Mouse (Mus musculus) adrenal gland, adult 8-10 months (tissue): ENCODE data around the gene Abcb4. TPM values are rescaled to one million over a fixed set of nuclear protein-coding genes. Genes with fewer than 3 reads are reported as not detected.
"Not testable (repeated sequence)": the region's sequence is repeated elsewhere in the genome, so short reads cannot be mapped to it uniquely, and the experiment has no call there.

ENCODE experiments used
- DNase-seq: peaks from one replicate; pipeline ENCODE4 v3.0.0; 2022
- total RNA-seq, 4 experiments: library from RNA; stranded (reverse); gene quantifications; 2 replicates each; pipeline ENCODE4 v1.2.4; 2022

The Abcb4 gene
- total RNA-seq, 4 experiments from 2014 or later: 4.4 to 13.1 (median 7.8) TPM

- not testable (repeated sequence) for DNase-seq
Observed at GRCm38 (mm10) chr5:9000006-9000405, 106.5 kb downstream of the Abcb4 start.

GRCm38 (mm10) chr5:9006585-9006984 lies 113.1 kb downstream of the Abcb4 start:
- DNase-seq: not testable (repeated sequence)

Other genes starting within 250 kb of the Abcb4 start
- 100 to 1,000 TPM in 1 of 4 experiments, 10 to 100 TPM in 3; 41.8 to 110 (median 72.3) TPM for gene Abcb1a, start 233.6 kb upstream of the Abcb4 start, total RNA-seq
- gene Abcb1b, start 95.6 kb upstream of the Abcb4 start, total RNA-seq: 1,000 to 10,000 TPM; 1,058 to 3,817 (median 2,151) TPM
- gene Crot, start 103.6 kb downstream of the Abcb4 start, total RNA-seq: 10 to 100 TPM; 32.4 to 45.8 (median 38.9) TPM
- gene Tmem243, start 207.0 kb downstream of the Abcb4 start, total RNA-seq: 10 to 100 TPM; 25.5 to 38.9 (median 31.9) TPM